Mouse (Mus musculus): ENCODE measurements around the gene Dgkb. TPM values are rescaled to one million over a fixed set of nuclear protein-coding genes. Genes with fewer than 3 reads are reported as not detected.

The Dgkb gene
- total and polyA plus RNA-seq, 3 experiments, result not detected

- in situ Hi-C loops (cut with MboI; ENCODE audit: low pct_ligation_motif_present, low pct_unique_long_range_greater_than_20kb, low sequenced_read_pairs) (no loop called here), dilution Hi-C loops (cut with MboI; ENCODE audit: extremely low pct_ligation_motif_present, extremely low pct_unique_long_range_greater_than_20kb, low sequenced_read_pairs) (no loop called here)
- TF ChIP-seq CTCF (conservative IDR thresholded peaks at IDR 0.05 in 1 of 2, IDR thresholded peaks at IDR 0.05 in 1 of 2; ENCODE audit: low read depth in 2 of 2, low read length in 2 of 2) (no peak), MEF2A (IDR thresholded peaks at IDR 0.05; ENCODE audit: borderline replicate concordance, low read depth, low read length) (no peak), SMC3 (IDR thresholded peaks at IDR 0.05; ENCODE audit: low read depth, low read length) (no peak), NELFE (IDR thresholded peaks at IDR 0.05; ENCODE audit: low read depth, low read length) (no peak), ZNF384 (IDR thresholded peaks at IDR 0.05; ENCODE audit: low read depth, low read length) (no peak), MAFK (IDR thresholded peaks at IDR 0.05; ENCODE audit: insufficient replicate concordance, low read length) (no peak), MAX (IDR thresholded peaks at IDR 0.05; ENCODE audit: low read length) (no peak), USF2 (conservative IDR thresholded peaks at IDR 0.05; ENCODE audit: low read depth, low read length) (no peak), POLR2A (IDR thresholded peaks at IDR 0.05; ENCODE audit: low read depth, low read length) (no peak), ETS1 (conservative IDR thresholded peaks at IDR 0.05; ENCODE audit: low read depth, low read length) (no peak), TCF12 (IDR thresholded peaks at IDR 0.05; ENCODE audit: low read depth, low read length) (no peak), ZKSCAN1 (IDR thresholded peaks at IDR 0.05; ENCODE audit: borderline replicate concordance, low read depth, low read length) (no peak), BHLHE40 (IDR thresholded peaks at IDR 0.05; ENCODE audit: low read depth, low read length) (no peak), TBP (conservative IDR thresholded peaks at IDR 0.05; ENCODE audit: low read depth, low read length) (no peak), UBTF (IDR thresholded peaks at IDR 0.05; ENCODE audit: low read depth, low read length) (no peak), PAX5 (IDR thresholded peaks at IDR 0.05; ENCODE audit: low read length) (no peak), ELF1 (IDR thresholded peaks at IDR 0.05; ENCODE audit: low read depth, low read length) (no peak)
- no peaks in the 10 kb centered on the region for H3K79me2 ChIP-seq (replicated peaks; ENCODE audit: control insufficient read depth, extremely low read depth, insufficient read depth, poor library complexity, severe bottlenecking)
- no peaks in the 10 kb centered on the region for H3K36me3 ChIP-seq (replicated peaks in 1 of 2; ENCODE audit: control insufficient read depth in 1 of 2, insufficient read depth in 1 of 2, low read length in 1 of 2)
- H3K9ac ChIP-seq (ENCODE audit: insufficient read depth, low read depth), result no peak overlapping the region
- no peak overlapping the region for H3K27ac ChIP-seq (ENCODE audit: insufficient read depth, low read depth)
- no peaks in the 10 kb centered on the region for H3K9me3 ChIP-seq (replicated peaks; ENCODE audit: low read length)
- no peak overlapping the region for H3K4me2 ChIP-seq (ENCODE audit: insufficient read depth, low read depth, poor library complexity, severe bottlenecking)
- H3K4me3 ChIP-seq (replicated peaks in 1 of 3; ENCODE audit: low read depth in 2 of 3, low read length in 2 of 3, poor library complexity in 1 of 3), result no peak overlapping the region
- DNase-seq (ENCODE audit: extremely low read depth), result no peak
- H3K4me1 ChIP-seq (ENCODE audit: control insufficient read depth in 1 of 2, insufficient read depth in 2 of 2), result no peaks in the 10 kb centered on the region
- H3K27me3 ChIP-seq (replicated peaks), result no peaks in the 10 kb centered on the region
These were observed 21.1 kb upstream of the Dgkb start for GRCm38 (mm10) chr12:37796265-37796928.

- dilution Hi-C loops (cut with MboI; ENCODE audit: extremely low pct_ligation_motif_present, extremely low pct_unique_long_range_greater_than_20kb, low sequenced_read_pairs) (no loop called here), in situ Hi-C loops (cut with MboI; ENCODE audit: low pct_ligation_motif_present, low pct_unique_long_range_greater_than_20kb, low sequenced_read_pairs) (no loop called here)
- H3K4me3 ChIP-seq (replicated peaks in 1 of 3; ENCODE audit: low read depth in 2 of 3, low read length in 2 of 3, poor library complexity in 1 of 3), result no peak overlapping the region
- no peaks in the 10 kb centered on the region for H3K9me3 ChIP-seq (replicated peaks; ENCODE audit: low read length)
- H3K27me3 ChIP-seq (replicated peaks), result no peaks in the 10 kb centered on the region
- no peak overlapping the region for H3K9ac ChIP-seq (ENCODE audit: insufficient read depth, low read depth)
- H3K4me2 ChIP-seq (ENCODE audit: insufficient read depth, low read depth, poor library complexity, severe bottlenecking), result no peak overlapping the region
- no peaks in the 10 kb centered on the region for H3K36me3 ChIP-seq (replicated peaks in 1 of 2; ENCODE audit: control insufficient read depth in 1 of 2, insufficient read depth in 1 of 2, low read length in 1 of 2)
- H3K27ac ChIP-seq (ENCODE audit: insufficient read depth, low read depth), result no peak overlapping the region
- no peak for DNase-seq (ENCODE audit: extremely low read depth)
- TF ChIP-seq POLR2AphosphoS2 (IDR thresholded peaks at IDR 0.05; ENCODE audit: low read depth, low read length) (no peak), HCFC1 (IDR thresholded peaks at IDR 0.05; ENCODE audit: low read depth, low read length) (no peak), PAX5 (IDR thresholded peaks at IDR 0.05; ENCODE audit: low read length) (no peak), BHLHE40 (IDR thresholded peaks at IDR 0.05; ENCODE audit: low read depth, low read length) (no peak)
- no peaks in the 10 kb centered on the region for H3K4me1 ChIP-seq (ENCODE audit: control insufficient read depth in 1 of 2, insufficient read depth in 2 of 2)
- no peaks in the 10 kb centered on the region for H3K79me2 ChIP-seq (replicated peaks; ENCODE audit: control insufficient read depth, extremely low read depth, insufficient read depth, poor library complexity, severe bottlenecking)
These were observed 3.4 kb upstream of the Dgkb start for GRCm38 (mm10) chr12:37814122-37814521.
